8 mouse cellular contexts compared by ENCODE assay signal in genomic region chr4:110352001-110352369, GRCm38 (mm10). TPM values are rescaled to one million over a fixed set of nuclear protein-coding genes. Genes with fewer than 3 reads are reported as not detected.
DNase-seq lines count a peak whose midpoint lies in the region; ATAC-seq and TF ChIP-seq lines count a peak whose summit lies in the region.

No protein-coding gene starts in this region.

- peak overlapping the region; percentile 74 for H3K27ac ChIP-seq in kidney, embryonic 16.5 days (ENCODE audit: low read length)
- H3K27ac ChIP-seq in embryonic facial prominence, embryonic 15.5 days (replicated peaks), result no peak overlapping the region; the same call in 1 of the 2 replicates
- H3K27ac ChIP-seq in intestine, embryonic 15.5 days, result no peak overlapping the region
- peak overlapping the region; percentile 88 for H3K27ac ChIP-seq in midbrain, postnatal 0 days (ENCODE audit: low read depth, low read length)

- no peak for TF ChIP-seq CTCF in midbrain, postnatal 0 days (IDR thresholded peaks at IDR 0.05)

- H3K9ac ChIP-seq in kidney, embryonic 16.5 days (replicated peaks; ENCODE audit: low read length), result peak overlapping the region; percentile 69
- H3K9ac ChIP-seq in embryonic facial prominence, embryonic 15.5 days, result 0 out of 2 replicates have a peak overlapping the region, but pooled peaks have one; percentile 21
- H3K9ac ChIP-seq in intestine, embryonic 15.5 days, result peak overlapping the region; percentile 59
- H3K9ac ChIP-seq in midbrain, postnatal 0 days (replicated peaks; ENCODE audit: low read length, poor library complexity, severe bottlenecking), result peak overlapping the region; percentile 83

- H3K9me3 ChIP-seq in kidney, embryonic 16.5 days (ENCODE audit: low read length), result no peaks in the 10 kb centered on the region
- H3K9me3 ChIP-seq in embryonic facial prominence, embryonic 15.5 days (replicated peaks), result no peaks in the 10 kb centered on the region
- no peaks in the 10 kb centered on the region for H3K9me3 ChIP-seq in intestine, embryonic 15.5 days
- H3K9me3 ChIP-seq in midbrain, postnatal 0 days (ENCODE audit: low read length), result no peaks in the 10 kb centered on the region

- no peaks in the 10 kb centered on the region for H3K36me3 ChIP-seq in kidney, embryonic 16.5 days (ENCODE audit: insufficient read depth, low read length)
- no peaks in the 10 kb centered on the region for H3K36me3 ChIP-seq in embryonic facial prominence, embryonic 15.5 days
- H3K36me3 ChIP-seq in intestine, embryonic 15.5 days, result no peaks in the 10 kb centered on the region
- H3K36me3 ChIP-seq in midbrain, postnatal 0 days (ENCODE audit: insufficient read depth, low read length), result no peaks in the 10 kb centered on the region

- H3K4me3 ChIP-seq in kidney, embryonic 16.5 days (ENCODE audit: low read length), result peak overlapping the region; percentile 70
- peak overlapping the region; percentile 56 for H3K4me3 ChIP-seq in embryonic facial prominence, embryonic 15.5 days (replicated peaks)
- peak overlapping the region; percentile 56 for H3K4me3 ChIP-seq in intestine, embryonic 15.5 days (replicated peaks)
- H3K4me3 ChIP-seq in midbrain, postnatal 0 days (ENCODE audit: low read depth, low read length), result peak overlapping the region; percentile 84

- no peaks in the 10 kb centered on the region for H3K27me3 ChIP-seq in kidney, embryonic 16.5 days (ENCODE audit: insufficient read depth, low read length)
- H3K27me3 ChIP-seq in embryonic facial prominence, embryonic 15.5 days, result no peaks in the 10 kb centered on the region
- H3K27me3 ChIP-seq in intestine, embryonic 15.5 days (replicated peaks), result no peaks in the 10 kb centered on the region
- no peaks in the 10 kb centered on the region for H3K27me3 ChIP-seq in midbrain, postnatal 0 days (ENCODE audit: insufficient read depth, low read length)

- 10% methylated on average over 5 of the region's 5 CpGs for WGBS in kidney, embryonic 16.5 days
- 10% methylated on average over 5 of the region's 5 CpGs for WGBS in embryonic facial prominence, embryonic 15.5 days
- WGBS in intestine, embryonic 15.5 days, result 11% methylated on average over 5 of the region's 5 CpGs
- 7% methylated on average over 5 of the region's 5 CpGs for WGBS in midbrain, postnatal 0 days

- no peak for DNase-seq in kidney, postnatal 25 days
- DNase-seq in midbrain, postnatal 0 days (ENCODE audit: low spot score), result no peak
- no peak for DNase-seq in testis, postnatal 14 days (ENCODE audit: low spot score)
- no peak for DNase-seq in spleen, postnatal 4 days (ENCODE audit: low spot score in 2 of 2)

- peak overlapping the region; percentile 89 for H3K4me2 ChIP-seq in kidney, embryonic 16.5 days (replicated peaks; ENCODE audit: low read depth, low read length)
- H3K4me2 ChIP-seq in embryonic facial prominence, embryonic 15.5 days (replicated peaks), result peak overlapping the region; percentile 81
- H3K4me2 ChIP-seq in intestine, embryonic 15.5 days (replicated peaks), result peak overlapping the region; percentile 84
- H3K4me2 ChIP-seq in midbrain, postnatal 0 days (ENCODE audit: low read depth, low read length, poor library complexity, severe bottlenecking), result peak overlapping the region; percentile 66

- no peak for ATAC-seq in kidney, embryonic 16.5 days (ENCODE audit: low FRiP score, low TSS enrichment)
- ATAC-seq in embryonic facial prominence, embryonic 15.5 days (ENCODE audit: insufficient number of reproducible peaks, low FRiP score, low TSS enrichment, low read depth), result 0 out of 2 replicates have a peak, but pooled peaks have one; percentile 5
- ATAC-seq in intestine, embryonic 15.5 days, result peak; percentile 32
- ATAC-seq in midbrain, postnatal 0 days (ENCODE audit: low FRiP score), result no peak; the same call in 1 of the 2 replicates
- ATAC-seq in megakaryocyte progenitor cell, adult 5-6 weeks (replicated peaks; ENCODE audit: poor library complexity), result no peak

- no peaks in the 10 kb centered on the region for H3K4me1 ChIP-seq in kidney, embryonic 16.5 days (ENCODE audit: insufficient read depth, low read length)
- no peaks in the 10 kb centered on the region for H3K4me1 ChIP-seq in embryonic facial prominence, embryonic 15.5 days
- H3K4me1 ChIP-seq in intestine, embryonic 15.5 days (replicated peaks), result 0 out of 2 replicates have a peak, but pooled peaks cover 2% of the 10 kb centered on the region
- no peaks in the 10 kb centered on the region for H3K4me1 ChIP-seq in midbrain, postnatal 0 days (ENCODE audit: insufficient read depth, low read length)

RNA-seq across cellular contexts. Expression of gene Elavl4, which starts 0.3 kb away (rescaled TPM):
- 10.9 and 15.9 TPM in 2 replicates for polyA plus RNA-seq in kidney, embryonic 16.5 days (2015; fragmentation: Nextera tagmentation; extraction: Ambion mirVana)
- 18.7 and 20.0 TPM in 2 replicates for polyA plus RNA-seq in embryonic facial prominence, embryonic 15.5 days (2015; fragmentation: Nextera tagmentation; extraction: Ambion mirVana)
- polyA plus RNA-seq in intestine, embryonic 15.5 days (2015; fragmentation: Nextera tagmentation; extraction: Ambion mirVana), result 39.5 and 50.0 TPM in 2 replicates
- total RNA-seq in midbrain, postnatal 0 days (2014; rRNA removed), result 119 and 149 TPM in 2 replicates
- polyA plus RNA-seq in midbrain, postnatal 0 days (2015; fragmentation: Nextera tagmentation; extraction: Ambion mirVana), result 259 and 267 TPM in 2 replicates
- 1.3 TPM in 1 of 2 replicates, not detected in the other for total RNA-seq in megakaryocyte progenitor cell, adult 5-6 weeks (2015)
- not detected in 2 replicates for total RNA-seq in megakaryocyte progenitor cell, adult 5-6 weeks (2017)

RNA-seq across cellular contexts. Expression of gene Agbl4, which starts 45.5 kb away (rescaled TPM):
- 0.25 and 0.41 TPM in 2 replicates for polyA plus RNA-seq in kidney, embryonic 16.5 days (2015; fragmentation: Nextera tagmentation; extraction: Ambion mirVana)
- polyA plus RNA-seq in embryonic facial prominence, embryonic 15.5 days (2015; fragmentation: Nextera tagmentation; extraction: Ambion mirVana), result 0.88 and 2.0 TPM in 2 replicates
- 0.24 and 0.30 TPM in 2 replicates for polyA plus RNA-seq in intestine, embryonic 15.5 days (2015; fragmentation: Nextera tagmentation; extraction: Ambion mirVana)
- total RNA-seq in midbrain, postnatal 0 days (2014; rRNA removed), result 6.5 and 9.2 TPM in 2 replicates
- polyA plus RNA-seq in midbrain, postnatal 0 days (2015; fragmentation: Nextera tagmentation; extraction: Ambion mirVana), result 3.9 and 5.0 TPM in 2 replicates
- total RNA-seq in megakaryocyte progenitor cell, adult 5-6 weeks (2015), result not detected in 2 replicates
- total RNA-seq in megakaryocyte progenitor cell, adult 5-6 weeks (2017), result not detected in 2 replicates

Comparison
In these comparisons a context has a peak if more than half of its experiments do, and no peak if none do; other contexts are left out.
1. ATAC-seq: peak in embryonic facial prominence, embryonic 15.5 days (single experiment) and intestine, embryonic 15.5 days (single experiment); none in kidney, embryonic 16.5 days (single experiment), midbrain, postnatal 0 days (single experiment) and megakaryocyte progenitor cell, adult 5-6 weeks (single experiment).
2. H3K27ac ChIP-seq: peak in kidney, embryonic 16.5 days (single experiment) and midbrain, postnatal 0 days (single experiment); none in embryonic facial prominence, embryonic 15.5 days (single experiment) and intestine, embryonic 15.5 days (single experiment).
3. H3K9ac ChIP-seq: peak in every context shown above with its lines; median percentile 83 in midbrain, postnatal 0 days; 69 in kidney, embryonic 16.5 days; 59 in intestine, embryonic 15.5 days; 21 in embryonic facial prominence, embryonic 15.5 days.
4. Peak in every context shown above with its lines, with median percentiles within 50 percentile points of each other: H3K4me2 ChIP-seq and H3K4me3 ChIP-seq.